ENCODE assay signal across 10 mouse cellular contexts in genomic region chr15:97001416-97001815, GRCm38 (mm10). TPM values are rescaled to one million over a fixed set of nuclear protein-coding genes. Genes with fewer than 3 reads are reported as not detected.
DNase-seq lines count a peak whose midpoint lies in the region; ATAC-seq lines count a peak whose summit lies in the region.
"Had no signal": no experiment of that assay in that cellular context is flagged by ENCODE, and none has a peak within 500 bp of the region (broad histone marks: within the 10 kb centered on the region; RNA-seq: fewer than 3 reads in every experiment).

No protein-coding gene starts in this region.

- peak; percentile 35 for DNase-seq in hindbrain, embryonic 11.5 days (ENCODE audit: low spot score)
- DNase-seq in NIH3T3 (ENCODE audit: low read depth): peak; percentile 31
- no peak for DNase-seq in spleen, postnatal 4 days (ENCODE audit: low spot score in 2 of 2)
- no peak for DNase-seq in layer of hippocampus, adult 11-12 months (ENCODE audit: low spot score)
- DNase-seq in right cerebral cortex, adult 2 months (ENCODE audit: low spot score in 2 of 2): no peak
- DNase-seq: adrenal gland, adult 8-10 months had no signal

- no peaks in the 10 kb centered on the region for H3K9me3 ChIP-seq in hindbrain, embryonic 11.5 days (ENCODE audit: control insufficient read depth, low read length)
- H3K9me3 ChIP-seq in hindbrain, embryonic 16.5 days (ENCODE audit: control insufficient read depth, low read length): no peaks in the 10 kb centered on the region
- no peaks in the 10 kb centered on the region for H3K9me3 ChIP-seq in embryonic facial prominence, embryonic 13.5 days
- H3K9me3 ChIP-seq in limb, embryonic 13.5 days: no peaks in the 10 kb centered on the region
- H3K9me3 ChIP-seq: hindbrain, embryonic 15.5 days had no signal

- peak overlapping the region; percentile 5; the same call in 1 of the 2 replicates for H3K27ac ChIP-seq in hindbrain, embryonic 11.5 days (ENCODE audit: low read depth, low read length)
- H3K27ac ChIP-seq in hindbrain, embryonic 16.5 days (ENCODE audit: low read depth, low read length): no peak overlapping the region
- H3K27ac ChIP-seq in embryonic facial prominence, embryonic 13.5 days: peak overlapping the region; percentile 95
- H3K27ac ChIP-seq in limb, embryonic 13.5 days: peak overlapping the region; percentile 99
- H3K27ac ChIP-seq: hindbrain, embryonic 15.5 days had no signal

- no peaks in the 10 kb centered on the region for H3K4me1 ChIP-seq in hindbrain, embryonic 11.5 days (replicated peaks; ENCODE audit: control insufficient read depth, insufficient read depth, low read length)
- H3K4me1 ChIP-seq in hindbrain, embryonic 16.5 days (ENCODE audit: control insufficient read depth, insufficient read depth, low read depth, low read length): no peaks in the 10 kb centered on the region
- H3K4me1 ChIP-seq in embryonic facial prominence, embryonic 13.5 days: peaks cover 56% of the 10 kb centered on the region
- H3K4me1 ChIP-seq in limb, embryonic 13.5 days: peaks cover 56% of the 10 kb centered on the region

- no peak overlapping the region for H3K4me2 ChIP-seq in hindbrain, embryonic 11.5 days (replicated peaks; ENCODE audit: low read depth, low read length)
- no peak overlapping the region for H3K4me2 ChIP-seq in hindbrain, embryonic 16.5 days (ENCODE audit: low read length)
- H3K4me2 ChIP-seq in embryonic facial prominence, embryonic 13.5 days: 0 out of 2 replicates have a peak overlapping the region, but pooled peaks have one; percentile 11
- peak overlapping the region; percentile 48 for H3K4me2 ChIP-seq in limb, embryonic 13.5 days (replicated peaks)
- H3K4me2 ChIP-seq: hindbrain, embryonic 15.5 days had no signal

- no peak overlapping the region for H3K9ac ChIP-seq in hindbrain, embryonic 11.5 days (ENCODE audit: low read depth, low read length)
- no peak overlapping the region for H3K9ac ChIP-seq in hindbrain, embryonic 16.5 days (ENCODE audit: low read depth, low read length)
- H3K9ac ChIP-seq in embryonic facial prominence, embryonic 13.5 days: 0 out of 2 replicates have a peak overlapping the region, but pooled peaks have one; percentile 0
- H3K9ac ChIP-seq in limb, embryonic 13.5 days: no peak overlapping the region
- H3K9ac ChIP-seq: hindbrain, embryonic 15.5 days had no signal

- no peak for ATAC-seq in hindbrain, embryonic 11.5 days (ENCODE audit: low FRiP score)
- no peak for ATAC-seq in hindbrain, embryonic 16.5 days
- no peak for ATAC-seq in embryonic facial prominence, embryonic 13.5 days (ENCODE audit: insufficient number of reproducible peaks, insufficient read depth, low FRiP score, low TSS enrichment, low read depth)
- ATAC-seq in limb, embryonic 13.5 days (ENCODE audit: low FRiP score, low read depth): no peak

- H3K4me3 ChIP-seq in hindbrain, embryonic 11.5 days (ENCODE audit: low read depth, low read length): no peak overlapping the region
- no peak overlapping the region for H3K4me3 ChIP-seq in hindbrain, embryonic 16.5 days (ENCODE audit: low read length)
- no peak overlapping the region for H3K4me3 ChIP-seq in embryonic facial prominence, embryonic 13.5 days
- H3K4me3 ChIP-seq in limb, embryonic 13.5 days: no peak overlapping the region
- H3K4me3 ChIP-seq: hindbrain, embryonic 15.5 days had no signal

- no peaks in the 10 kb centered on the region for H3K27me3 ChIP-seq in hindbrain, embryonic 11.5 days (ENCODE audit: control insufficient read depth, insufficient read depth, low read length)
- H3K27me3 ChIP-seq in hindbrain, embryonic 16.5 days (replicated peaks; ENCODE audit: control insufficient read depth, insufficient read depth, low read length): no peaks in the 10 kb centered on the region
- H3K27me3 ChIP-seq in embryonic facial prominence, embryonic 13.5 days: no peaks in the 10 kb centered on the region
- H3K27me3 ChIP-seq in limb, embryonic 13.5 days: no peaks in the 10 kb centered on the region
- H3K27me3 ChIP-seq: hindbrain, embryonic 15.5 days had no signal

- H3K36me3 ChIP-seq in hindbrain, embryonic 11.5 days (ENCODE audit: control insufficient read depth, insufficient read depth, low read length): no peaks in the 10 kb centered on the region
- H3K36me3 ChIP-seq in hindbrain, embryonic 16.5 days (ENCODE audit: control insufficient read depth, insufficient read depth, low read length): no peaks in the 10 kb centered on the region
- peaks cover 7% of the 10 kb centered on the region for H3K36me3 ChIP-seq in embryonic facial prominence, embryonic 13.5 days
- peaks cover 31% of the 10 kb centered on the region for H3K36me3 ChIP-seq in limb, embryonic 13.5 days
- H3K36me3 ChIP-seq: hindbrain, embryonic 15.5 days had no signal

- 55% methylated on average over 12 of the region's 12 CpGs for WGBS in hindbrain, embryonic 11.5 days
- 65% methylated on average over 12 of the region's 12 CpGs for WGBS in hindbrain, embryonic 16.5 days
- WGBS in embryonic facial prominence, embryonic 13.5 days: 31% methylated on average over 12 of the region's 12 CpGs
- 24% methylated on average over 12 of the region's 12 CpGs for WGBS in limb, embryonic 13.5 days

RNA-seq across cellular contexts. Expression of gene Slc38a4, which starts 54.3 kb away (rescaled TPM):
- polyA plus RNA-seq in hindbrain, embryonic 11.5 days (2014; fragmentation: Nextera tagmentation; extraction: Ambion mirVana): 36.3 and 39.7 TPM in 2 replicates
- 2.8 and 5.3 TPM in 2 replicates for polyA plus RNA-seq in hindbrain, embryonic 16.5 days (2015; fragmentation: Nextera tagmentation; extraction: Ambion mirVana)
- polyA plus RNA-seq in embryonic facial prominence, embryonic 13.5 days (2015; fragmentation: Nextera tagmentation; extraction: Ambion mirVana): 46.9 and 47.8 TPM in 2 replicates
- polyA plus RNA-seq in limb, embryonic 13.5 days (2015; fragmentation: Nextera tagmentation; extraction: Ambion mirVana): 76.7 and 85.9 TPM in 2 replicates

Comparison
In these comparisons a context has a peak if more than half of its experiments do, and no peak if none do; other contexts are left out.
1. DNase-seq: peak in hindbrain, embryonic 11.5 days (single experiment) and NIH3T3 (single experiment); none in spleen, postnatal 4 days (0 of 2), layer of hippocampus, adult 11-12 months (single experiment) and right cerebral cortex, adult 2 months (0 of 2).
2. H3K4me2 ChIP-seq: peak in embryonic facial prominence, embryonic 13.5 days (single experiment) and limb, embryonic 13.5 days (single experiment); none in hindbrain, embryonic 11.5 days (single experiment) and hindbrain, embryonic 16.5 days (single experiment).